Mouse (Mus musculus) liver, embryonic 11.5 days (tissue): Measurements from ENCODE around the gene Sf1. TPM values are rescaled to one million over a fixed set of nuclear protein-coding genes. Genes with fewer than 3 reads are reported as not detected.

ENCODE experiments used
- ATAC-seq: fragments of 200-750 bp; cut with Nextera tagmentation; replicated peaks from 2 replicates; pipeline ENCODE4 v1.8.0; 2017; ENCODE audit warnings: moderate number of reproducible peaks, mild to moderate bottlenecking, moderate TSS enrichment, moderate library complexity; ENCODE audit not compliant: low FRiP score
- DNase-seq: peaks from one replicate; pipeline ENCODE4 v3.0.0-alpha.2; 2017; ENCODE audit warnings: low spot score
- H3K27ac ChIP-seq: fragments of 300-500 bp; sonication (generic); 2 replicates; pipeline ENCODE4 v1.5.1; 2014; ENCODE audit warnings: mild to moderate bottlenecking, low read depth, low read length, control low read depth
- H3K27me3 ChIP-seq: fragments of 300-500 bp; sonication (generic); replicated peaks from 2 replicates; pipeline ENCODE4 v1.6.1; 2014; ENCODE audit warnings: low read length, mixed read lengths; ENCODE audit not compliant: control insufficient read depth, insufficient read depth
- H3K36me3 ChIP-seq: fragments of 300-500 bp; sonication (generic); 2 replicates; pipeline ENCODE4 v1.6.1; 2014; ENCODE audit warnings: mild to moderate bottlenecking, low read length, moderate library complexity, mixed read lengths; ENCODE audit not compliant: control insufficient read depth, insufficient read depth
- H3K4me1 ChIP-seq: fragments of 300-500 bp; sonication (generic); replicated peaks from 2 replicates; pipeline ENCODE4 v1.6.1; 2014; ENCODE audit warnings: low read length, mixed read lengths; ENCODE audit not compliant: control insufficient read depth, insufficient read depth
- H3K4me2 ChIP-seq: fragments of 300-500 bp; sonication (generic); 2 replicates; pipeline ENCODE4 v1.6.1; 2014; ENCODE audit warnings: mild to moderate bottlenecking, control low read depth, moderate library complexity
- H3K4me3 ChIP-seq: fragments of 300-500 bp; sonication (generic); 2 replicates; pipeline ENCODE4 v1.5.1; 2014; ENCODE audit warnings: low read depth, low read length, control low read depth
- H3K9ac ChIP-seq: fragments of 300-500 bp; sonication (generic); 2 replicates; pipeline ENCODE4 v1.6.1; 2014; ENCODE audit warnings: low read depth, low read length, control low read depth
- H3K9me3 ChIP-seq: fragments of 300-500 bp; sonication (generic); 2 replicates; pipeline ENCODE4 v1.6.1; 2016; ENCODE audit warnings: low read length, inconsistent platforms, mixed read lengths; ENCODE audit not compliant: control insufficient read depth
- whole genome bisulfite sequencing: fragments of 180-500 bp; shearing (Covaris S2); extraction: QIAGEN DNeasy Blood & Tissue Kit; methylation state at CpG from one replicate; pipeline ENCODE4 v1.1.7; 2014; 5-methylcytosine and 5-hydroxymethylcytosine counted together
- polyA plus RNA-seq: library from polyadenylated mRNA; unstranded; fragments of >200 nt; fragmentation: Nextera tagmentation; extraction: Ambion mirVana; gene quantifications from 2 replicates; pipeline ENCODE4 v1.2.1, GENCODE M21; 2014

The Sf1 gene
- polyA plus RNA-seq, 1 experiment from 2014 or later: 203 TPM

- DNase-seq: no peak
- H3K36me3 ChIP-seq: peaks cover 4% of the 10 kb centered on the region; the same call in 1 of the 2 replicates
- H3K27ac ChIP-seq: no peak overlapping the region
- 88% methylated on average over 4 of the region's 5 CpGs for WGBS
- no peak overlapping the region for H3K4me2 ChIP-seq
- no peaks in the 10 kb centered on the region for H3K27me3 ChIP-seq
- H3K9ac ChIP-seq: no peak overlapping the region
- no peaks in the 10 kb centered on the region for H3K9me3 ChIP-seq
- no peak for ATAC-seq
- peaks cover 35% of the 10 kb centered on the region for H3K4me1 ChIP-seq
- no peak overlapping the region for H3K4me3 ChIP-seq
Measured at GRCm38 (mm10) chr19:6346023-6346422, 17.5 kb upstream of the Sf1 start.

- 77% methylated on average over 10 of the region's 10 CpGs for WGBS
- Histone ChIP-seq H3K27ac (no peak overlapping the region), H3K36me3 (peaks cover 6% of the 10 kb centered on the region; the same call in 1 of the 2 replicates)
Measured at GRCm38 (mm10) chr19:6346661-6347060, 16.8 kb upstream of the Sf1 start.

GRCm38 (mm10) chr19:6347615-6348014 is 15.9 kb upstream of the Sf1 start:
- DNase-seq: no peak
- no peaks in the 10 kb centered on the region for H3K9me3 ChIP-seq
- H3K4me1 ChIP-seq: peaks cover 26% of the 10 kb centered on the region
- H3K27ac ChIP-seq: no peak overlapping the region
- WGBS: 91% methylated on average over 4 of the region's 4 CpGs
- no peaks in the 10 kb centered on the region for H3K27me3 ChIP-seq
- no peak for ATAC-seq
- peaks cover 6% of the 10 kb centered on the region; the same call in 1 of the 2 replicates for H3K36me3 ChIP-seq
- no peak overlapping the region for H3K4me2 ChIP-seq
- H3K4me3 ChIP-seq: no peak overlapping the region
- H3K9ac ChIP-seq: peak overlapping the region; percentile 20; the same call in 1 of the 2 replicates

More at GRCm38 (mm10) chr19:6346661-6347060, 16.8 kb upstream of the Sf1 start:
- no peak for DNase-seq
- no peak for ATAC-seq
- Histone ChIP-seq H3K9ac (no peak overlapping the region), H3K9me3 (no peaks in the 10 kb centered on the region), H3K4me1 (peaks cover 31% of the 10 kb centered on the region), H3K4me2 (no peak overlapping the region), H3K27me3 (no peaks in the 10 kb centered on the region), H3K4me3 (no peak overlapping the region)

- DNase-seq (no peak), ATAC-seq (no peak)
- Histone ChIP-seq H3K4me2 (peak overlapping the region; percentile 26), H3K4me1 (peaks cover 17% of the 10 kb centered on the region), H3K36me3 (peaks cover 6% of the 10 kb centered on the region; the same call in 1 of the 2 replicates), H3K9me3 (no peaks in the 10 kb centered on the region), H3K4me3 (no peak overlapping the region), H3K27me3 (no peaks in the 10 kb centered on the region), H3K9ac (no peak overlapping the region), H3K27ac (peak overlapping the region; percentile 46; the same call in 1 of the 2 replicates)
- 38% methylated on average over 9 of the region's 9 CpGs for WGBS
Measured at GRCm38 (mm10) chr19:6348717-6349116, 14.8 kb upstream of the Sf1 start.

- Histone ChIP-seq H3K9me3 (no peaks in the 10 kb centered on the region), H3K36me3 (peaks cover 6% of the 10 kb centered on the region; the same call in 1 of the 2 replicates), H3K27ac (peak overlapping the region; percentile 32; the same call in 1 of the 2 replicates), H3K27me3 (no peaks in the 10 kb centered on the region), H3K4me3 (no peak overlapping the region), H3K4me2 (peak overlapping the region; percentile 26), H3K4me1 (peaks cover 17% of the 10 kb centered on the region), H3K9ac (no peak overlapping the region)
- WGBS: 28% methylated on average over 14 of the region's 14 CpGs
- ATAC-seq (peak; percentile 76), DNase-seq (no peak)
Measured at GRCm38 (mm10) chr19:6349215-6349983, 14.1 kb upstream of the Sf1 start.

- H3K9me3 ChIP-seq: no peaks in the 10 kb centered on the region
- no peak overlapping the region for H3K4me3 ChIP-seq
- H3K9ac ChIP-seq: no peak overlapping the region
- H3K27me3 ChIP-seq: no peaks in the 10 kb centered on the region
- H3K4me2 ChIP-seq: no peak overlapping the region
- no peak for ATAC-seq
- no peak overlapping the region for H3K27ac ChIP-seq
- peaks cover 17% of the 10 kb centered on the region for H3K4me1 ChIP-seq
- DNase-seq: no peak
- H3K36me3 ChIP-seq: peaks cover 2% of the 10 kb centered on the region; the same call in 1 of the 2 replicates
- WGBS: 80% methylated on average over 14 of the region's 14 CpGs
Measured at GRCm38 (mm10) chr19:6351431-6352106, 11.9 kb upstream of the Sf1 start.

- no peak overlapping the region for H3K4me2 ChIP-seq
- H3K9me3 ChIP-seq: no peaks in the 10 kb centered on the region
- H3K4me1 ChIP-seq: peaks cover 17% of the 10 kb centered on the region
- DNase-seq (no peak), ATAC-seq (no peak)
- H3K27me3 ChIP-seq: no peaks in the 10 kb centered on the region
- 68% methylated on average over 2 of the region's 2 CpGs for WGBS
- no peak overlapping the region for H3K9ac ChIP-seq
- H3K27ac ChIP-seq: no peak overlapping the region
- peaks cover 2% of the 10 kb centered on the region; the same call in 1 of the 2 replicates for H3K36me3 ChIP-seq
- no peak overlapping the region for H3K4me3 ChIP-seq
Measured at GRCm38 (mm10) chr19:6352107-6352505, 11.4 kb upstream of the Sf1 start.

GRCm38 (mm10) chr19:6354030-6354429 is 9.5 kb upstream of the Sf1 start:
- WGBS: 84% methylated on average over 7 of the region's 7 CpGs
- Histone ChIP-seq H3K27ac (no peak overlapping the region), H3K4me1 (peaks cover 9% of the 10 kb centered on the region), H3K27me3 (no peaks in the 10 kb centered on the region), H3K9ac (no peak overlapping the region), H3K9me3 (no peaks in the 10 kb centered on the region), H3K4me2 (no peak overlapping the region), H3K4me3 (no peak overlapping the region), H3K36me3 (peaks cover 2% of the 10 kb centered on the region; the same call in 1 of the 2 replicates)
- DNase-seq: no peak
- no peak for ATAC-seq
